Mouse (Mus musculus) c-Kit-positive CD71-negative TER-119-negative erythroid progenitor cells, embryonic 14.5 days (primary cell): ENCODE measurements around the gene Psmb11.

ENCODE experiments used
- DNase-seq: peaks from one replicate; pipeline ENCODE4 v3.0.0-alpha.2; 2013; ENCODE audit warnings: low read depth

Psmb11 gene

DNA sequence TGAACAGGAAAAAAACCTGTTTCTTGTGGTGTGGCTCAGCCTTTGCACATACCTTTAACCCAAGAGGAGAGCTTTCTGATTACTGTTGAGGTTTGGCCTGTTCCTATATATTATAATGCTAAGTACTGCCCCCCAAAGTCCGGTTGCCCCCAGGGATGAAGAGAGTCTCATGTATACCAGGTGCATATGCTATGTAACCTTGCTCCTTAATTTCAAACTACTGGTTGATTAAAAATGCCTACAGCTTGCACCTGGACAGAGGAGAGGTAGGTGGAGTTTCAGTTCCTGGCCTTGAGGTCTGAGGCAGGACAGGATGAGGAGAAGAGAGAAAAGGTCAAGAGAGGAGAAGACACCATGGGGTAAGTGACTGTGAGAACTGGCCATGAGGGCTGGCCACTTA lies at the start of gene Psmb11:
Psmb11 (plus strand) TSS at position 301 of the 400 bp plus-strand sequence.
- no peak for DNase-seq

DNA sequence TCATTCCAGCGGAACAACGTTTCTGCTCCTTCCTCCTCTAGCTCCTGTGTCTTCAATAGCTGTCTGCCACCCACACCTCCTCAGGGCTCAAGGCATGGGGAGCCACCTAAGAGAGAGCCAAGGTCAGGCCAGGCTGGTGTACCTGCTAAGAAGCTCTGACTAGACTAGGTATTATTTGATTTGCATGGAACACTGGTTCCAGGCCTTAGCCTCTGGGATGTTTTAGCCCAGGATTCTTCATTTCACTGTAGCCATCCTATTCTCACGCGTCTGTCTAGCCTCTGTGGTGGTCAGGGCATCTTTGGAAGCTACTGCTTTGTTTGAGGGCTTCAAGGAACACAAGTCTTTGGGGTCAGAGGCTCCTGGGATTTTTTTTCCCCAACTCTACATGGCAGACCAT lies 49.1 kb upstream of the Psmb11 start:
- DNase-seq, result no peak

DNA sequence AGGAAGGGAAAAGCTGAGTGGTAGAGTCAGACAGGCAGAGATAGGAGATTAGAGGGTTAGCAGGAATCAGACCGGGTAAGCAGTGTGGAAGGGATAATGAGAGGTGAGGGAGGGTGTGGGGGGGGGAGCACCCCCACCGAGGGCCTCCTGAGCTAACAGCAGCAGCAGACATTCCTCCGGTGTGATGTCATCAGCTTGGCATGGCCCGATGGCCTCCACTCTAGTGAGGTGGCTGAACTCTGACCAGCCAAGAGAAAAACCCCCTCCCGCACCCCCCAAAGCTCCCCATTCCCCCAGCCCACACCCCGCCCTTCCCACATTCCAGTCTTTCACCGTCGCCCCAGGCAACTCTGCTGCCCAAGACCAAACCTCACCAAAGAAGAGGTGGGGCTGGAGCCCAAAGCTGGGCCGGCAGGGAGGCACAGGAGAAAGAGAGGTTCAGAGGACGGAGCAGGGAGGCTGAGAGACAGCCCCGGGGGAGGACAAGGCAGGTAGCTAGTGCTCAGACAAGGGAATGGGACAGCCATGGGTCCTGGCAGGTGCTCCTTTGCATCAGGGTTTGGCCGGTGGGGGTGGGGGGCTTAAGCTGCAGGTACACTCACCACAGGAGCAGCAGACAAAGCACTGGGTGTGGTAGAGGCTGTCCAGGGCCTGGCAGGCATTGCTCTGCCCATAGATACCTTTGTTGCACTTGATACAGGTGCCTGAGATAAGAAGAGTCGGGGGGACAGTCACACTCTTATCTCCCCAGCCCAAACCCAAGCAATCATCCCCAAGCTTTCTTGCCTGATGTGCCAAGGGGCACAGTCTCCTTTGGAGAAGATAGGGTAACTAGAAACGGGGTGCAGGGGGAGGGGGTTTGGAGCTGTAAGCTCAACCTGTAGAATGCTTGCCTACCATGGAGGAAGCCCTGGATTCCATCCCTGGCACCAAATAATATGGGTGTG lies 48.2 kb upstream of the Psmb11 start:
- no peak for DNase-seq

DNA sequence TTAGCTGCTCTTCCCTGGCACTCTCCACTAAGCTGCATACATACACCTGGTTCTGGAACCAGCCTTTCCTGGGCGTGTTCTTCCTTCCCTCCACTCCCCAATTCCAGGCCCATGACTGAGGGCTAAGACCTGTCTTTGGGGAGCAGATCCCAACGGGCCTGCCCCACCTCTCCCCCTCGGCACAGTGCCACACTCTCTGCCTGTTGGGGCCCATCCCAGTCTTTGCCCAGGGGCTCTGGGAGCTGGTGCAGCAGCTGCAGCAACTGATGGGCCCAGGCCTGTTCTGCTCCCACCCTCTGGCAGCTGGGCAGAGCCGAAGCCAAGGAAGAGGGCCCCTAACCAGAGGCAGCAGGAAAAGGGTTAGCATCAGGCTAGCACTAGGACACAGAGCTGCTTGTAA lies 47.0 kb upstream of the Psmb11 start:
- no peak for DNase-seq

DNA sequence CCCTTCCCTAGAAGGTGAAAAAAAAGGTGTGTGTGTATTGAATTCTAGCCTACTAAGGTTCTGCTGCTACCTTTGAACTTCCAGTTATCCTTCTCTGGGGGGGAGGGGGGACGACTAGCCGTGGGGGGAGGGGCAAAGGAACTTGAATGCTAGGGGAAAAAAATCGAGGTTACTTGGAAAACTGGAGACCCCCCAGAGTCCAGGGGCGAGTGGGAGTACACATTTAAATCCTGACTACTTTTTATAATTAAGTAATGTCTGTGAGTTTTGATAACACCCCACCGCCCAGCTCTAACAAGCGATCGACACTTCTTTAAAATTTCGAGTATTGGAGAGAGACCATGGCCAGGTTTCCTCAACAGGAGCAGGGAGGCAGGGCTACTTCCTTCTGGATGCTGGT lies 46.2 kb upstream of the Psmb11 start:
- no peak for DNase-seq

DNA sequence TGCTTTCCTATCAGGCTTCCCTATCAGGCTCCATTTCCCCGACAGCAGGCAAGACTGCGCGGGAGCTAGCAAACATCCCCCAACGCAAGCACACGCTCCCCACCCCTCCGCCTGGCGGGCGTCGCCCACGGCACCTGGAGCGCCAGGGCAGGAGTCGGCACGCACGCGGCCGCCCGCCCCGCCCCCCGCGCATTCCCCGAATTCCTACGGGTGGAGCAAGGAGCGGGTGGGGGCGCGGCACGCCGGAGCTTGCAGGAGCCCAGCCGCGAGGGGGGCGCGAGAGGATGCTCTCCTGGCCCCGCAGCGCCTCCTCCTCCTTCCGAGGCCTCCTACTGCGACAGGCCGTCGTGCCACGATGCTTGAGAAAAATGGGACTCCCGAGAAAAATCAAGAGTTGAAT lies 45.6 kb upstream of the Psmb11 start:
- no peak for DNase-seq

DNA sequence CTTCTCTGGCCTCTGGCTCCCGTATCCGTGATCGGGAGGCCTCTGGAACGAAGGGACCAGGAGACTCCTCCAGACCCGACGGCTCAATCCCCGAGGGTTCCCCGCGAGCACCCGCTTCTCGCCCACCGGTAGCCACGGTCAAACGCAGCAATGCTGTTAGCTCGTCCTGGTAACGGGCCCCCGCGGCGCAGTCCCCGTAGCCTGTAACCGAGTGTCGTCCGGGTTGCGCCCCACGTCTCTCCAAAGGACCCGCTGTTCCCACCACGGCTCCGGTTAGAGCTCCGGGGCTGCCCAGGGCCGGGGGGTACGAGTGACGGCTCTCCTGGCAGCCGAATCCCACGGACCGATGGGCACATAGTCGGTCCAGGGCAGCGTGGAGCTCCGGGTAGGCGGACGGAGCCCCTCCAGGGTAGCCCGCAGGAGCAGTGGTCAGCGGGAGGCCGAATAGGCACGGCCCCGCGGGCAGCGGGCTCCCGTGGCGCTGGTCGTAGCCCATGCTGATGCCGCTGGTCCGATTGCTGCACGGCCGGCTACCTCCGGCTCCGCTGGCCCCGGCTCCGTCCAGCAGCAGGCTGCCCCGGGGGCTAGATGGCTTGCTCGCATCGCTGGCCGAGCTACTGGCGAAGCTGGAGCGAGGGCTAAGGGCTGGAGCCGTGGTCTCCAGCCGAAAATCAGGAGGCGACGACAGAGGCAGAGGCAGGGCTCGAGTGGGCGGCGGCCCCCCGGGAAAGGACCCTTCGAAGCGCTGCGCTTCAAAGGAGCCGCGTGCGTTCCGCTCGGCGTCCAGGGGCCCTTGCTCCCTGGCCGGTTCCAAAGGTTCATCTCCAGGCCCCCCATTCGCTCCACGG lies 44.8 kb upstream of the Psmb11 start:
- no peak for DNase-seq

DNA sequence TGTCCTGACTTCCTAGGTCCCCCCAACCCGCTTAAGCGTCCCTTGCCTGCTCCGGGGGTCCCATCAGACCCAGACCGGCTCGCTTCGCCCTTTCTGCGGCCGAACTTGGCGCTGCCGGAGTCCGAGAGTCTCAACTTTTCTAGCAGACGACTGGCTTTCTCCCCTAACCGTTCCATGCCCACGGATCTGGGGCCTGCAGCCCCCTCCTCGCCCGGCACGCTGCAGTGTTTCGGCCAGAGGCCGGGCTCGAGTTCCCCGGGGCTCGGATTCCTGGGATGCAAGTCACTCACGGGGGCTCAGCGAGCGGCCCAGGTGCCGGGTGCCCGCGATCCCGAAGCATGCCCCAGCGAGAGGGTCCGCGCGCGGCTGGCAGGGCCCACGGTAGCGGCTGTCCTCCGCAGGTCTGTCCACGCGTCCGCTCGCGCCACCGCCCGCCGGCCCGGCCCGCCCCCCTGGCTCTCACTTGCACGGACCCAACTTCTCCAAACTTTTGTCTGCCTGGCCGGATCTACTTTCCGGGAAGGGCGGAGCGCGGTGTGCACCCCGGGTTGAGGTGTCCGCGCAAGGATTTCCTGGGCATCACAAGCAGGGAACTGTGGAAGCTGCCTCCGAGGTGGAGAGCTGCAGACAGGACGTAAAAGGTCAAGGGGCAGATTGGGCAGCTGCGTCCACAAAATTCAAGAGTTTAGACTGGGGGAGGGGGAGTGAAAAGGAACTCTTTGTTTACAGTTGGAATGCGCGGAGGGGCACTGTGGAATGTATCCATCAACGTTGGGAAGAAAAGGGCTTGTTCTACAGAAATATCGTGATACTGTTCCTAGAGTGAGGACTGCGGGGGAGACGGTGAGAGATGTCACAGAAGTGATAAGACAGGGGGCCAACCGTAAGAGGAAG lies 43.9 kb upstream of the Psmb11 start, which contains the start of gene Ajuba:
Ajuba (minus strand) TSS at position 470 of the 894 bp plus-strand sequence.
- no peak for DNase-seq

DNA sequence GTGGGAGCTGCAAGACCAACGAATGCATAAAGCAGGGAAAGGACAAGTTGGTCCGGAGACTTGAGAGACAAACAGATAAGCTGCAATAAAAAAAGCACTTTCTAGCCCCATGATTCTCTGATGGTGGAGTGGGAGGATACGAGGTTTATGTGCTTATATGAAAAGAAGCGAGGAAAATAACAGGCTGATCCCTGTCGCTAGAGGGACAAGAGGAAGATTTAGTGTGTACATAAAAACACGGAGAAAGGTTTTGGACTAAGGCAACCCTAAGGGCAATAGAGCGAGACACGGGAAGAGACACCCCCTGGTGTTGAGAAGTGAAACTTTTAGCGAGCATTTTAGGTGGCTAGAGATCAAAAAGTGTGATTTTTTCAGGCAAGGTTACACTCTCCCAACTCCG lies 43.2 kb upstream of the Psmb11 start:
- DNase-seq, result peak; percentile 59

DNA sequence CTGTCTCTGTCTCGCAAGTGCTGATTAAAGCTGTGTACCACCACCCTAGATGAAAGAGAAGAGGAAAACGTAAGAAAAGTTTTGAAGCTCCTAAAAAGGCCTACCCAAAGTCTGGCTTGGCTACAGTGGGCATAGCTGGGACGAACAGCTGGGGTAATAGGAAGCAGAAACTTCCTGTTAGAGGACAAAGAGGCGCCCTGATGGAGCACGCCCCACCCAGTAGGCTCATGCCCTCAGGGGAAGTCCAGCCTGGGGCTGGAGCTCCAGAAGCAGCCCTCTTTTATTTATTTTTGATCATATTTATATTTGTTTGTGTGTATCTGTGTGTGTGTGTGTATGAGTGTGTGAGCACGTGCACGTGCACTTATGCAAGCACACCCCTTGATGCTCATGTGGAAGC lies 41.6 kb upstream of the Psmb11 start:
- DNase-seq, result no peak

DNA sequence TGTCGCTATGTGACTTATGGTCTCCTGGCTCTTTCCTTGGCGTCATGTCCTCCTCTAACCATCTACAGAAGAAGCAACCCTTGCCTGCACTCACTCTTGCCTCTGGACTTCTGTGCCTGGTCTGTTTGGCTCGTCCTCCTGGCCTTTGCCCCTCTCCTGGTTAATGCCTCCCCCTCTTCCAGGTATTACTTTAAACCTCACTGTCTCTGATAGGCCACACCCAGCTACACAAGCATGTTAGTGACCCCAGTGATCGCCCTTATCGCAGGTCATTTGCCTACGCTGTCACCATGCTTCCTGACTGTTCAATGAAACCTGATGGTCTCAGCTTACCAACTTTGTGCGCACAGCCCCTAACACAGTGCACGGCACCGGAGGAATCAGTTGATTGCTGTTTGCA lies 38.7 kb upstream of the Psmb11 start:
- DNase-seq, result no peak

DNA sequence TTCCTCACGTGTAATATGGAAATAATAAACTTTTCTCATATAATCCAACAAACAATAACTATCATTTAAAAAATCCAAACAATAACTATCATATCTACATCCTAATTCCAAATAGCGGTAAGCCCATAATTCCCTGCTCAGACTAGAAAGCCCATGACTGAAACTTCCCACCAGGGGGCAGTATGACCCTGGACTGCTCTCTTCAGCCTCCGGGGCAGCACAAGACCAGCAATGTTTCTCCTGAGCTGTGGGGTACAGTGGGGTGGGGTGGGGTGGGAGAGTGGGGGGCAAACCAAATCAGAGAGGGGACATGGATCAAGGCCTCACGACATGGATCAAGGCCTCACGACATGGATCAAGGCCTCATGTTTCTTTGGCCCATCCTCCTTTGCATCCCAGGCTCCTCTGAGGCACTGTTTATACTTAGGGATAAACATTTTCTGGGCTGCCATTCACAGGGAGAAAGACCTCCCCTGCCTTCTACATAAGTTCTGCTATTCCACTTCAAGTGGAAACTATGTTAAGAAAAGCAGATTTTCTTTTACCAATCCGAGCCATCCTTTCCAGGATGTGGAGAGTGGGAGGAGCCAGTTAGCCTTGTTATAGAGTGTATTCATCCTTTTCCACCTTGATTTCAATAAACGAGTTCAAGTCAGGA lies 37.4 kb upstream of the Psmb11 start:
- DNase-seq, result peak; percentile 64

DNA sequence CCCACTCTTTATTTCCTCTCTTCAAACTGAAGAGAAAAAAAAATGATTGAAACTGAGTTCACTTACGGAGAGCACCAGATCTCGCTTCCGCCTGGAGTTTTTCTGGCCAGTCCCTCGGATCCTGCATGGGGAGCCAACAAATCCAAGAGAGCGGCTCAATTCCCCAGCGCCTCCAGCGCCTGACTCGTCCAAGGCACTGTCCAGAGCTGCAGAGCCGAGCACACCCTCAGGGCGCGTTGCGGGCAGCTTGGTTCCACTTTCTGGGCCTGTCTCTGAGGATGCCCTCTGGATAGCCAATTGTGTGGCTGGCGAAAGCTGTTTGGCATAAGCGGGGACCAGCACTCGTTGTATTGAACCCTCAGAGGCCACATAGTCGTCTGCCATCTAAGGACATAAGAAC lies 30.2 kb upstream of the Psmb11 start:
- DNase-seq, result no peak

DNA sequence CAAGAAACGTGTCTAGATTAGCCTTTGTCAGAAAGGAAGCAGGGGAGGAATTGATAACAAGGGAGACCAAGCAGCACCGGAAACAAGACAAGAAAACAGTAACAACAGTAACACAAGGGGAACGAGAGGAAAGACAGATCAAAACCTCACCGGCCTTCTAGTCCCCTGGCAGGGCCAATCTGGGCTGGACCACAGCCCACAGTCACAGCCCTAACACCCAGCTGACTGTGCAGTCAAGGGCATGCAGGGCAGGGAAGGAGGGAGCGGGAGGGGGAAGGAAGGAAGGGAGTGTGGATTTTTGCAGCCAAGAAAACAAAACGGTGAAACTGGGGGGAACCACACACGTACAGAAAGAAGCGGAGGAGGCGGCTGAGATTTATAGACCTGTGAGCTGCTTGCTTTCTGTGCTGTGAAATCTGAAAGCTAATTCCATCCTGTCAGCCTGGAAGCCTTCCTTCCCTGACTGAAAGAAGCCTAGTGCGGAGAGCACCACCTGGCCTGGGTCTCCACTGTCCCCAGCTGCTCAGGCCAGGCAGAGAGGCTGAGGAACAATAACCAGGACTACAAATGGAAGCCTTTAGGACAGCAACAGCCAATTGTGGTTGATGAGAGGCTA lies 28.8 kb upstream of the Psmb11 start:
- no peak for DNase-seq

DNA sequence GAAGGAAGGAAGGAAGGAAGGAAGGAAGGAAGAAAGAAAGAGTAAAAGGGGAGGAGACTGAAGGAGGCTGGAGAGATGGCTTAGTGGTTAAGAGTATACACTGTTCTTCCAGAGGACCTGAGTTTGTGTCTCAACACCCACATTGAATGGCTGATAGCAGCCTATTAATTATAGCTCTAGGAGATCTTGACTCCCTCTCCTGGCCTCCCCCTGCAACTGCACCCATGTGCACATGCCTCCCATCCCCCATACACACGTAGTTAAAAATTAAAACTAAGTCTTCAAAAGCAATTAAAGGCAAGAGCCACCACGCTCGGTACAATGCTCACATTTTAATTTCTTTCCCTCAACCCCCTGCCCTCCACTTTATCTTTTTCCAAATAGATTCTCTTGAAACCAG lies 27.2 kb upstream of the Psmb11 start:
- no peak for DNase-seq

DNA sequence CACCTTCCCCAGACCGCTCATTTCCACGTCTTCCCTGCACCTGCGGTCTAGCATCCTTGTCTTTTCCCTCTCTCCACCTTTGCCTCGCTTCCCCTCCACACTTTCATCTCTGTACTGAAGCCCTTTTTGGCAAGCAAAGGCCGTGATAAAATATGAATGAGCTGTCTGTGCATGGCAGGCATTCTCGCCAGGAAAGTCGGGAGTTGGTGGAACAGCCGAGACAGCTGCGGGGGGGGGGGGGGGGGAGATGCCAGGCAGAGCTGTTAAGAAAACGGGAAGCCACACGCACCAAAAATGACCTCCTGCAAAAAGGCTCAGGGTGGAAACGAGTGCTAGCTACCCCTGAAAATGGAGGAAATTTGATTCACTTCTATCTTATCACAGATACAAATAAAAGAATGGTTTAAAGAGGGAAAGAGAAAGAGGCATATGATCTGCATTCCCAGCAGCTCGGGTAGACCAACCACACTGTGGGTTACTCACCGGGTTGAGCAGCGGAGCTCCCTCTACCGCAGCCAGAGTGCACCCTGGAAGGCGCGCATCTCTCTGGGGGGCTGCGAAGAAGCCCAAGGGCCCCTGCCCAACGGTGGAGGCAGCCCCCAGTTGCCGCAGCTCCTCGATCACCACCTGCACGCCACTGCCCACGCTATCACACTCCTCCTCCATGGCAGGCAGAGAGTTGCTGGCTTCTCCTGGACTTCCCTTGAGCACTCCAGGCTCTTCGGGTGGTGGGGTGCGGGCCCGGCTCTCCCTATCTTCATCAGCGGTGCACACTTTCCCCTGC lies 26.4 kb upstream of the Psmb11 start:
- DNase-seq, result no peak

DNA sequence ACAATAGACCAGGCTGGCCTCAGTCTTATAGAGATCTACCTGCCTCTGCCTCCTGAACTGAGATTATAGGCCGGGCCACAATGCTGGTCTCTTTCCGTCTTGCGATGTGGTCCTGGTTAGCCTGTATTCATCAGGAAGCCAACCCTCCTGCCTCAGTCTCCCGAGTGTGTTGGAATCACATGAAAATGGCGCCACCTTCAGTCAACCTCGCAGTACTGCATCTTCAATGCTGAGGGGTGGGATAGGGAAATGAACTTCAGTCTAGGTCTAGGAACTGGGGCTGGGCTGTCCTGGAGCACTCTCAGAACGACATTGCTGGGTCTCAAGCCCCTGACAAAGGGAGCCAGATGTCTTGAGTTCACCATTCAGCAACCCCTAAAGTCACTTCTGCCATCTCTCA lies 24.1 kb upstream of the Psmb11 start:
- DNase-seq, result no peak

DNA sequence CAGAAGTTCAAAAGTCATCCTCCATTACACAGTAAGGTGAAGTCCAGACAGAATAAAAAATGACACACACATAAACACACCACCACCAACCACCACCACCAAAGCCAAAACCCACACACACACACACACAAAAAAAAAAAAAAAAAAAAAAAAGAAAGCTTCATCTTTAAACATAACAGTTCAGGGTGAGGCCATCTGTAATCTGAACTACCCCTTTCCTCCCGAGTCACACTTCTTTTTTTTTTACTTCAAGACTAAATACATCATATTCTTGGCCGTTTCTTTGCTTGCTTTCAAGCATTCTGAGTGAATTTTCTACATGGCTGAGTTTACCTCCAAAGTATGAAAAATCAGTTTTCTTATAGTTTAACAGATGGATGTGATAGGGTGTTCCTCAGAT lies 19.6 kb upstream of the Psmb11 start:
- no peak for DNase-seq

DNA sequence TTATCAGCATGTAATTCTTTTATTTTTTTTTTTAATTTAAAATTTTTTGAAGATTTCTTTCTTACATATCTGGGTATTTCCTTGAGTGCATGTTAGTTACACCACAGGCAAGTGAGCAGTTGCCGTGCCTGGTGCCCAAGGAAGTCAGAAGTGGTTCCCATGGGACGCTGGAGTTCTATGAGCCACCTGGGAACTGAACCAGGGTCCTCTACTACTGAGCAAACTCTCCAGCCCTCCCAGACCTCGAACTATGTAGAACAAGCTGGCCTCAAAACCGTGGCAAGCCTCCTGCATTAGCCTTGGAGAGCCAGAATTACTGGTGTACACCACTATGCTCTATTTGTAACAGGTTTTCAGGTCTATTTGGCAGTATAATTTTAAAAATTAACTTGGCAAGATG lies 18.6 kb upstream of the Psmb11 start:
- no peak for DNase-seq

DNA sequence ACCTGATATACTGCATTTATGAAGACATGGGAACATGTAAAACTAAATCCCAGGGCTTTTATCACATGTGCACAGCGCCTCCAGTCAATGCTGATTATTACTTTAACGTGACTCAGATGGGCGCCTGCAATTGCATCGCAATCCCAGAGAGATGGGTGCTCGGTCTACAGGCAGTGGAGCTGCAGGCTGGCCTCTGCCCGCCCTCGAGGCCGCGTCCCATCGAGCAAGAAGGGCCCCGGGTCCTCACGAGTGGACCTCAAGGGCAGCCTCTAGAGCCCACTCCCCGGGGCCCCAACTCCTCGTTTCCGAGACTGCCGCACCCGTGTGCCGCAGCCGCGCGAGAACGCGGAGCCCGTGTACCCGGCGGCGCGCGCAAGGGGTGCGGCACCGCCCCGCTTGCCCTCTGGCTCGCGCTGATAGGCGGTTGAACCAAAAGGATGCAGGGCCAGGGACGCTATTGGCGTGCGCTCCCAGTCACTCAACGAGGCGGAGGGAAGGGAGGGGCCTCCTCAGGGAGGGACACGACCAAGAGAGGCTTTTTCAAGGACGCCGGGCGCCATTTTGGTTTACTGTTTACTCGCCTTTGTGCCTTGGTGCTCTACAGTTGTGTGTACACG lies 18.1 kb upstream of the Psmb11 start:
- peak; percentile 91 for DNase-seq
